16 mouse cellular contexts compared by ENCODE assay signal in the genomic region with DNA sequence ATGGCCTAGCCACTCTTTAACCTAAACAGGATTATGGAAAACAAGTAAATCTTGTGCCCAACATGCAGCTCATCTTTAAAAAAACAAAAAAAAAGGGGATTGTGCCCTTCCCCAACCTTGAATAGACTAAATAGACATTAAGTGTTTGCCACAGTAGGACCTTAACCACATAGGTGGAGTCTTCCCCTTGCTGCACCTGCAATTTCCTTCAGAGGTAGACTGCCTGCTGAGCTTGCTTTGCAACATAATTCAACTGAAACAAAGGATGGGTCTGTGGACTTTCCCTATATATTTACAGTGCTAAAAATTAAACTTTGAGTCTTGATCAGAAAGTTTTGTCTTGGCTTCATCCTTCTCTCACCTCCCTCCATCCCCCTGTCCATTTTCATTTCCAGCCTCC.
"Had no signal": no experiment of that assay in that cellular context is flagged by ENCODE, and none has a peak within 500 bp of the region (broad histone marks: within the 10 kb centered on the region; RNA-seq: fewer than 3 reads in every experiment).

No protein-coding gene starts in this region.

- H3K27ac ChIP-seq: neural tube, embryonic 13.5 days; neural tube, embryonic 15.5 days; stomach, embryonic 15.5 days; stomach, postnatal 0 days had no signal

- H3K4me2 ChIP-seq: neural tube, embryonic 13.5 days; neural tube, embryonic 15.5 days; stomach, embryonic 15.5 days had no signal

- H3K36me3 ChIP-seq: neural tube, embryonic 13.5 days; neural tube, embryonic 15.5 days; stomach, embryonic 15.5 days had no signal

- H3K4me1 ChIP-seq: neural tube, embryonic 13.5 days; neural tube, embryonic 15.5 days; stomach, embryonic 15.5 days had no signal

- DNase-seq: retina, postnatal 1 day; right cerebral cortex, adult 18-20 months; right cerebral cortex, postnatal 14 days; right cerebral cortex, postnatal 25 days; right cerebral cortex, postnatal 4 days; spleen, adult 18-20 months; thymus, adult 18-20 months; thymus, adult 2 months; thymus, postnatal 14 days; thymus, postnatal 25 days; thymus, postnatal 36 days; thymus, postnatal 4 days had no signal

- H3K9ac ChIP-seq: neural tube, embryonic 13.5 days; neural tube, embryonic 15.5 days; stomach, embryonic 15.5 days had no signal

- H3K4me3 ChIP-seq: neural tube, embryonic 13.5 days; neural tube, embryonic 15.5 days; stomach, embryonic 15.5 days had no signal

- H3K9me3 ChIP-seq: neural tube, embryonic 13.5 days; neural tube, embryonic 15.5 days; stomach, embryonic 15.5 days had no signal

- H3K27me3 ChIP-seq: neural tube, embryonic 13.5 days; neural tube, embryonic 15.5 days; stomach, embryonic 15.5 days had no signal
